Mouse (Mus musculus): ENCODE data around the gene Prdx6b.

- no peak for TF ChIP-seq POLR2A (IDR thresholded peaks at IDR 0.05; ENCODE audit: low read depth, low read length)
- no peak for TF ChIP-seq CTCF (conservative IDR thresholded peaks at IDR 0.05; ENCODE audit: insufficient read depth, insufficient read length, low read depth, low read length)
Measured at GRCm38 (mm10) chr2:80298334-80298733, 6.1 kb downstream of the Prdx6b start.

Data from kidney, adult 2 months (tissue).